Mouse (Mus musculus): Measurements from ENCODE around the gene Cyp24a1.

GRCm38 (mm10) chr2:170494784-170495710, 1.9 kb downstream of the Cyp24a1 start:
- no peak for TF ChIP-seq CTCF (IDR thresholded peaks at IDR 0.05 in 2 of 3, conservative IDR thresholded peaks at IDR 0.05 in 1 of 3; ENCODE audit: control insufficient read depth in 1 of 3, insufficient read depth in 1 of 3, low read depth in 2 of 3, low read length in 3 of 3, poor library complexity in 1 of 3, severe bottlenecking in 1 of 3)
- no peak for TF ChIP-seq GABPA (IDR thresholded peaks at IDR 0.05; ENCODE audit: low read depth, low read length)
- no peak for TF ChIP-seq EP300 (IDR thresholded peaks at IDR 0.05; ENCODE audit: low read depth in 1 of 2, low read length in 2 of 2)
- no peak for TF ChIP-seq ZKSCAN1 (IDR thresholded peaks at IDR 0.05; ENCODE audit: low read depth, low read length)
- no peak for TF ChIP-seq USF2 (IDR thresholded peaks at IDR 0.05; ENCODE audit: borderline replicate concordance in 1 of 2, insufficient read depth in 1 of 2, low read depth in 1 of 2, low read length in 2 of 2)
- TF ChIP-seq KAT2A (conservative IDR thresholded peaks at IDR 0.05; ENCODE audit: low read depth, low read length): no peak
- no peak for TF ChIP-seq MAFK (IDR thresholded peaks at IDR 0.05; ENCODE audit: borderline replicate concordance, low read depth, low read length)

All from MEL (cell line).